Mouse (Mus musculus) bone marrow, adult 2 months (tissue): ENCODE data around the gene Pdzd7.
"Not testable (repeated sequence)": the region's sequence is repeated elsewhere in the genome, so short reads cannot be mapped to it uniquely, and the experiment has no call there.

Source experiments
- CTCF ChIP-seq: fragments of 200-500 bp; IDR thresholded peaks from 2 replicates; pipeline ENCODE4 v1.5.1; 2011; ENCODE audit warnings: low read length, control low read depth; ENCODE audit not compliant: control insufficient read depth, insufficient read depth
- POLR2A ChIP-seq: fragments of 200-500 bp; IDR thresholded peaks from 2 replicates; pipeline ENCODE4 v1.6.1; 2011; ENCODE audit warnings: low read depth, mild to moderate bottlenecking, control low read depth, low read length, borderline replicate concordance; ENCODE audit not compliant: control insufficient read depth

DNA sequence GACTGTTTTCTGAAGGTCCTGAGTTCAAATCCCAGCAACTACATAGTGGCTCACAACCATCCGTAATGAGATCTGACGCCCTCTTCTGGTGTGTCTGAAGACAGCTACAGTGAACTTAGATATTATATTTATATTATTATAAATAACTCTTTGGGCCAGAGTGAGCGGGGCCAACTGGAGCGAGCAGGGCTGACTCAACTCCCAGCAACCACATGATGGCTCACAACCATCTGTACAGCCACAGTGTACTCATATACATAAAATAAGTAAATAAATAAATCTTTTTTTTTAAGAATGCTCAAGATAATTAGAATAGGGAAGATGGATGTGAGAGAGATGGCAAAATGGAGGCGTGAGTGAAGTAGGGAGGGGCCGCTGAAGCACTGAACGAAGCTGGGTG lies 7.3 kb downstream of the Pdzd7 start:
- not testable (repeated sequence) for TF ChIP-seq CTCF, POLR2A
